Mouse (Mus musculus) G1E (cell line): Measurements from ENCODE around the gene Slc5a4b.

Source experiments
- CTCF ChIP-seq: IDR thresholded peaks from 2 replicates; pipeline ENCODE4 v1.5.1; 2012; ENCODE audit warnings: low read depth, low read length, inconsistent platforms, mixed read lengths
- GATA1 ChIP-seq: IDR thresholded peaks from 2 replicates; pipeline ENCODE4 v1.6.1; 2012; ENCODE audit warnings: borderline replicate concordance, low read length, inconsistent platforms, mixed read lengths
- GATA2 ChIP-seq: IDR thresholded peaks from 2 replicates; pipeline ENCODE4 v1.6.1; 2012; ENCODE audit warnings: low read depth, low read length, inconsistent platforms, borderline replicate concordance
- TAL1 ChIP-seq: conservative IDR thresholded peaks from 2 replicates; pipeline ENCODE4 v1.6.1; 2012; ENCODE audit warnings: low read depth, low read length, inconsistent platforms, mixed read lengths

- no peak for TF ChIP-seq CTCF
- no peak for TF ChIP-seq GATA2
- TF ChIP-seq GATA1: no peak
- no peak for TF ChIP-seq TAL1
These were observed 14.2 kb downstream of the Slc5a4b start for GRCm38 (mm10) chr10:76096580-76096979.
